8 mouse cellular contexts compared by ENCODE assay signal in genomic region chr5:131537155-131537830, GRCm38 (mm10).
DNase-seq lines count a peak whose midpoint lies in the region; ATAC-seq and TF ChIP-seq lines count a peak whose summit lies in the region.

No protein-coding gene starts in this region.

- H3K9ac ChIP-seq in forebrain, embryonic 11.5 days (ENCODE audit: low read length) = peak overlapping the region; percentile 99
- peak overlapping the region; percentile 84 for H3K9ac ChIP-seq in heart, embryonic 15.5 days

- TF ChIP-seq CTCF in E14TG2a.4 (conservative IDR thresholded peaks at IDR 0.05; ENCODE audit: low read length) = no peak

- peak overlapping the region; percentile 68 for H3K4me2 ChIP-seq in forebrain, embryonic 11.5 days (ENCODE audit: low read depth, low read length, severe bottlenecking)
- H3K4me2 ChIP-seq in heart, embryonic 15.5 days = peak overlapping the region; percentile 77

- peak; percentile 91 to 92 for DNase-seq in adrenal gland, postnatal 36 days
- peak; percentile 90 for DNase-seq in forebrain, embryonic 11.5 days (ENCODE audit: low spot score)
- DNase-seq in kidney, postnatal 10 days = peak; percentile 84
- peak; percentile 73 for DNase-seq in lung, postnatal 10 days
- peak; percentile 68 for DNase-seq in retina, postnatal 1 day

- peak overlapping the region; percentile 97 for H3K27ac ChIP-seq in forebrain, embryonic 11.5 days (ENCODE audit: low read depth, low read length)
- H3K27ac ChIP-seq in heart, embryonic 15.5 days = peak overlapping the region; percentile 93

- H3K9me3 ChIP-seq in E14TG2a.4 (ENCODE audit: low read length) = no peaks in the 10 kb centered on the region
- H3K9me3 ChIP-seq in forebrain, embryonic 11.5 days (ENCODE audit: control insufficient read depth, low read length) = no peaks in the 10 kb centered on the region
- H3K9me3 ChIP-seq in heart, embryonic 15.5 days (replicated peaks) = no peaks in the 10 kb centered on the region

- H3K36me3 ChIP-seq in E14TG2a.4 (ENCODE audit: insufficient read depth, low read length) = peaks cover 7% of the 10 kb centered on the region; the same call in 1 of the 2 replicates
- no peaks in the 10 kb centered on the region; the same call in 1 of the 2 replicates for H3K36me3 ChIP-seq in forebrain, embryonic 11.5 days (ENCODE audit: control insufficient read depth, insufficient read depth, low read length)
- H3K36me3 ChIP-seq in heart, embryonic 15.5 days = no peaks in the 10 kb centered on the region

- H3K4me3 ChIP-seq in E14TG2a.4 (replicated peaks; ENCODE audit: low read length) = peak overlapping the region; percentile 91
- peak overlapping the region; percentile 87 for H3K4me3 ChIP-seq in forebrain, embryonic 11.5 days (ENCODE audit: low read depth, low read length)
- H3K4me3 ChIP-seq in heart, embryonic 15.5 days = peak overlapping the region; percentile 73

- peaks cover 35% of the 10 kb centered on the region for H3K4me1 ChIP-seq in E14TG2a.4 (replicated peaks; ENCODE audit: low read depth, low read length)
- H3K4me1 ChIP-seq in forebrain, embryonic 11.5 days (replicated peaks; ENCODE audit: control insufficient read depth, insufficient read depth, low read length) = peaks cover 9% of the 10 kb centered on the region; the same call in 1 of the 2 replicates
- peaks cover 21% of the 10 kb centered on the region for H3K4me1 ChIP-seq in heart, embryonic 15.5 days (replicated peaks)

- ATAC-seq in forebrain, embryonic 11.5 days (replicated peaks; ENCODE audit: low FRiP score) = peak; percentile 77
- ATAC-seq in heart, embryonic 15.5 days (replicated peaks; ENCODE audit: insufficient number of reproducible peaks, insufficient read depth, low FRiP score, low read depth) = peak; percentile 79
- no peak for ATAC-seq in CD4-positive, CD25-positive, alpha-beta regulatory T cell, adult 4 months

- peaks cover 6% of the 10 kb centered on the region; the same call in 1 of the 2 replicates for H3K27me3 ChIP-seq in E14TG2a.4 (ENCODE audit: insufficient read depth, low read length)
- H3K27me3 ChIP-seq in forebrain, embryonic 11.5 days (ENCODE audit: control insufficient read depth, insufficient read depth, low read length) = 0 out of 2 replicates have a peak, but pooled peaks cover 2% of the 10 kb centered on the region
- H3K27me3 ChIP-seq in heart, embryonic 15.5 days = 0 out of 2 replicates have a peak, but pooled peaks cover 2% of the 10 kb centered on the region

- under 1% methylated on average over 39 of the region's 44 CpGs for WGBS in forebrain, embryonic 11.5 days
- WGBS in heart, embryonic 15.5 days = under 1% methylated on average over 44 of the region's 44 CpGs
